In the genomic region with DNA sequence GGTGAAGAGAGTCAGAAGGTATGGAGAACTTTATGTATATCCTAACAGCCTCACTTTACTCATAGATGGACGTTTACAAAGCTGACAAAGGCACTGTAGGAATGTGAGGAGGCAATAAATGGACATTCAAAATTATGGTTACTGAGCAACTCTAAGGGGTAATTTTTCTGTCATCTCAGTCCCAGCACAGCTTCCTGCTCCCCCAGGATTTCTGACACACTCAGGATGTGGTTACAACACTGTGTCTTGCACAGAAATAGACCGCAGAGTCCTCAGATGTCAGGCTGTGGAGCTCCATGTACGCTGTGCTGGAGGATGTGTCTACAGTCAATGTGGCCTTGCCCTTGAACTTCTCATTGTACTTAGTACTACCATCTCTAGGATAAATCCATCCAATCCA, we compare ENCODE assay signal across 6 mouse cellular contexts. TPM values are rescaled to one million over a fixed set of nuclear protein-coding genes. Genes with fewer than 3 reads are reported as not detected.
DNase-seq lines count a peak whose midpoint lies in the region; ATAC-seq lines count a peak whose summit lies in the region.

No protein-coding gene starts in this region.

- peak; percentile 54 for ATAC-seq in CD4-positive, CD25-positive, alpha-beta regulatory T cell, adult 4 months
- peak; percentile 76 for ATAC-seq in granulocyte monocyte progenitor cell, adult 5-6 weeks (replicated peaks; ENCODE audit: poor library complexity, severe bottlenecking)
- ATAC-seq in megakaryocyte progenitor cell, adult 5-6 weeks (replicated peaks; ENCODE audit: poor library complexity) = peak; percentile 61

- DNase-seq in spleen, postnatal 36 days (ENCODE audit: low spot score in 2 of 2) = peak; percentile 6 to 8
- DNase-seq in thymus, postnatal 0 days (ENCODE audit: low spot score) = peak; percentile 45
- DNase-seq in thymus, postnatal 25 days = peak; percentile 63

RNA-seq across cellular contexts. Expression of gene Zfp386, which starts 47.7 kb away (rescaled TPM):
- 10 to 100 TPM; 47.8 to 49.0 TPM for polyA plus RNA-seq in CD4-positive, CD25-positive, alpha-beta regulatory T cell, adult 4 months (2017; shearing (Covaris generic))
- total RNA-seq in granulocyte monocyte progenitor cell, adult 5-6 weeks (2014; fragmentation: Nextera tagmentation) = 43.7 and 51.2 TPM in 2 replicates
- total RNA-seq in granulocyte monocyte progenitor cell, adult 5-6 weeks (2017) = 38.3 and 48.6 TPM in 2 replicates
- 48.7 and 59.7 TPM in 2 replicates for total RNA-seq in megakaryocyte progenitor cell, adult 5-6 weeks (2015)
- 35.5 and 37.2 TPM in 2 replicates for total RNA-seq in megakaryocyte progenitor cell, adult 5-6 weeks (2017)
- 46.2 and 48.9 TPM in 2 replicates for polyA plus RNA-seq in thymus, postnatal 0 days (2015; fragmentation: Nextera tagmentation; extraction: Ambion mirVana)

Comparison
In these comparisons a context has a peak if more than half of its experiments do, and no peak if none do; other contexts are left out.
1. Peak in every context shown above with its lines: DNase-seq and ATAC-seq.
2. DNase-seq: peak in every context shown above with its lines; median percentile 63 in thymus, postnatal 25 days; 45 in thymus, postnatal 0 days; 7 in spleen, postnatal 36 days.